ENCODE assay signal across 7 mouse cellular contexts in the genomic region with DNA sequence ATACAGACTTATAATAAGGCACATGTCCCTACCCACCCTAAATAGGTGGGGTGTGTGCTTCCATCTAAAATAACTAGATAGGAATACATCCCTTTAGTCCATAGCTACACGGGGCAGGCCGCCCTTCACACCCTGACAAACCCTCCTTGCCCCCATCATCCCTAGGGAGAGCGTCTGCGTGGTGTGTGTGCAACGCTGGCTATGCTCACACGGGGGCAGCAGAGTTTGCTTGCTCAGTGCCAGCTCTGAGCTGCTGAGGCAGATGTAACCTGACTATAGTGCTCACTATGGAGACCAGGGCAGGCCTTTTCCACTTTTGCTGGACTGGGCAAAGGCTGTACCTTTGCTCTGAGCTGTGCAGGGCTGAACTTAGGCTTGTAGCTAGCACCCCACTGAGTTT. TPM values are rescaled to one million over a fixed set of nuclear protein-coding genes. Genes with fewer than 3 reads are reported as not detected.
DNase-seq lines count a peak whose midpoint lies in the region; ATAC-seq and TF ChIP-seq lines count a peak whose summit lies in the region.

No protein-coding gene starts in this region.

- H3K4me1 ChIP-seq in ES-Bruce4 (ENCODE audit: control insufficient read depth, insufficient read depth, low read length) = no peaks in the 10 kb centered on the region
- no peaks in the 10 kb centered on the region for H3K4me1 ChIP-seq in forebrain, embryonic 15.5 days
- H3K4me1 ChIP-seq in hindbrain, embryonic 16.5 days (ENCODE audit: control insufficient read depth, insufficient read depth, low read depth, low read length) = no peaks in the 10 kb centered on the region

- peak; percentile 39 to 61 for DNase-seq in left cerebral cortex, postnatal 25 days (ENCODE audit: low spot score in 2 of 2)
- DNase-seq in skeletal muscle tissue, adult 2 months (ENCODE audit: low read depth, low spot score) = peak; percentile 38

- intact Hi-C loops in left cerebral cortex, postnatal 25 days (cut with DNase I) = loop anchor here (5.0 to 10.0 kb wide), 6 partner anchors 102 to 822 kb away; partner anchors contain the start of gene Adam6b

- H3K27me3 ChIP-seq in ES-Bruce4 (ENCODE audit: control insufficient read depth, insufficient read depth, low read length, poor library complexity, severe bottlenecking) = no peaks in the 10 kb centered on the region
- no peaks in the 10 kb centered on the region for H3K27me3 ChIP-seq in forebrain, embryonic 15.5 days
- no peaks in the 10 kb centered on the region for H3K27me3 ChIP-seq in hindbrain, embryonic 16.5 days (replicated peaks; ENCODE audit: control insufficient read depth, insufficient read depth, low read length)

- peak; percentile 24 for ATAC-seq in activated CD4-positive, CD25-positive, alpha-beta regulatory T cell, adult 4 months
- ATAC-seq in forebrain, embryonic 15.5 days (replicated peaks) = peak; percentile 38
- peak; percentile 43 for ATAC-seq in hindbrain, embryonic 16.5 days
- peak; percentile 26 for ATAC-seq in megakaryocyte progenitor cell, adult 5-6 weeks (replicated peaks; ENCODE audit: poor library complexity)

- H3K9ac ChIP-seq in ES-Bruce4 (ENCODE audit: low read depth, poor library complexity, severe bottlenecking) = no peak overlapping the region
- no peak overlapping the region for H3K9ac ChIP-seq in forebrain, embryonic 15.5 days (replicated peaks)
- no peak overlapping the region for H3K9ac ChIP-seq in hindbrain, embryonic 16.5 days (ENCODE audit: low read depth, low read length)

- no peaks in the 10 kb centered on the region for H3K36me3 ChIP-seq in ES-Bruce4 (ENCODE audit: control insufficient read depth, insufficient read depth, low read length, poor library complexity, severe bottlenecking)
- H3K36me3 ChIP-seq in forebrain, embryonic 15.5 days = no peaks in the 10 kb centered on the region
- no peaks in the 10 kb centered on the region for H3K36me3 ChIP-seq in hindbrain, embryonic 16.5 days (ENCODE audit: control insufficient read depth, insufficient read depth, low read length)

- TF ChIP-seq CTCF in ES-Bruce4 (IDR thresholded peaks at IDR 0.05; ENCODE audit: low read depth, low read length) = peak; percentile 77

- no peak for TF ChIP-seq POLR2A in ES-Bruce4 (IDR thresholded peaks at IDR 0.05; ENCODE audit: insufficient read depth, low read length)

- H3K9me3 ChIP-seq in ES-Bruce4 (replicated peaks; ENCODE audit: control insufficient read depth, insufficient read depth, low read length, poor library complexity, severe bottlenecking) = no peaks in the 10 kb centered on the region
- H3K9me3 ChIP-seq in forebrain, embryonic 15.5 days = no peaks in the 10 kb centered on the region
- no peaks in the 10 kb centered on the region for H3K9me3 ChIP-seq in hindbrain, embryonic 16.5 days (ENCODE audit: control insufficient read depth, low read length)

- WGBS in forebrain, embryonic 15.5 days = 25% methylated on average over 6 of the region's 6 CpGs
- 30% methylated on average over 6 of the region's 6 CpGs for WGBS in hindbrain, embryonic 16.5 days

- no peak overlapping the region for H3K4me2 ChIP-seq in forebrain, embryonic 15.5 days (replicated peaks)
- H3K4me2 ChIP-seq in hindbrain, embryonic 16.5 days (ENCODE audit: low read length) = no peak overlapping the region

- TF ChIP-seq EP300 in ES-Bruce4 (IDR thresholded peaks at IDR 0.05; ENCODE audit: insufficient read depth, low read depth, low read length) = no peak

- H3K4me3 ChIP-seq in ES-Bruce4 (ENCODE audit: low read depth, low read length) = no peak overlapping the region
- H3K4me3 ChIP-seq in forebrain, embryonic 15.5 days = no peak overlapping the region
- H3K4me3 ChIP-seq in hindbrain, embryonic 16.5 days (ENCODE audit: low read length) = no peak overlapping the region

- H3K27ac ChIP-seq in ES-Bruce4 (ENCODE audit: insufficient read depth, low read length) = no peak overlapping the region
- no peak overlapping the region for H3K27ac ChIP-seq in forebrain, embryonic 15.5 days (replicated peaks)
- H3K27ac ChIP-seq in hindbrain, embryonic 16.5 days (ENCODE audit: low read depth, low read length) = no peak overlapping the region

RNA-seq across cellular contexts. Expression of gene Tmem121, which starts 37.0 kb away (rescaled TPM):
- 4.8 and 5.2 TPM in 2 replicates for polyA plus RNA-seq in ES-Bruce4 (2011; ENCODE audit: insufficient read depth, insufficient read length, low read depth, missing spikeins)
- not detected for polyA plus RNA-seq in activated CD4-positive, CD25-positive, alpha-beta regulatory T cell, adult 4 months (2017; shearing (Covaris generic))
- polyA plus RNA-seq in forebrain, embryonic 15.5 days (2015; fragmentation: Nextera tagmentation; extraction: Ambion mirVana) = 38.9 and 41.1 TPM in 2 replicates
- 50.8 and 52.2 TPM in 2 replicates for polyA plus RNA-seq in hindbrain, embryonic 16.5 days (2015; fragmentation: Nextera tagmentation; extraction: Ambion mirVana)
- total RNA-seq in left cerebral cortex, postnatal 25 days (2021) = 10 to 100 TPM; 26.3 to 29.6 TPM
- total RNA-seq in megakaryocyte progenitor cell, adult 5-6 weeks (2015) = 0.17 TPM in 1 of 2 replicates, not detected in the other
- total RNA-seq in megakaryocyte progenitor cell, adult 5-6 weeks (2017) = 0.12 TPM in 1 of 2 replicates, not detected in the other
